Comparison of ENCODE assay signal across 8 mouse cellular contexts in genomic region chr17:50735382-50735954, GRCm38 (mm10).
DNase-seq lines count a peak whose midpoint lies in the region; ATAC-seq and TF ChIP-seq lines count a peak whose summit lies in the region.

No protein-coding gene starts in this region.

- peak overlapping the region; percentile 36 for H3K27ac ChIP-seq in spleen, adult 2 months (ENCODE audit: insufficient read depth, low read length)

- H3K36me3 ChIP-seq in spleen, adult 2 months (ENCODE audit: control insufficient read depth, insufficient read depth, low read length), result peaks cover 9% of the 10 kb centered on the region

- H3K27me3 ChIP-seq in spleen, adult 2 months (ENCODE audit: control insufficient read depth, insufficient read depth, low read length), result no peaks in the 10 kb centered on the region

- no peak for TF ChIP-seq POLR2A in spleen, adult 2 months (IDR thresholded peaks at IDR 0.05; ENCODE audit: low read depth, low read length)

- no peak for ATAC-seq in cerebellum, adult (ENCODE audit: insufficient number of reproducible peaks, low FRiP score, low TSS enrichment)
- ATAC-seq in hematopoietic stem cell, adult 5-6 weeks (replicated peaks in 1 of 2; ENCODE audit: insufficient read depth in 1 of 2, low FRiP score in 2 of 2, low TSS enrichment in 1 of 2, low read depth in 1 of 2, poor library complexity in 2 of 2, severe bottlenecking in 2 of 2), result peak; percentile 71 to 79

- no peak overlapping the region for H3K4me3 ChIP-seq in spleen, adult 2 months (ENCODE audit: extremely low read depth, insufficient read depth, insufficient read length)

- peak; percentile 17 for DNase-seq in cerebellum, adult 9-10 months
- no peak for DNase-seq in spleen, adult 2 months (ENCODE audit: low read depth in 1 of 2, low spot score in 2 of 2)
- no peak for DNase-seq in spleen, adult 18-20 months
- peak; percentile 29 for DNase-seq in telencephalon, adult 2 months (ENCODE audit: low read depth, low spot score)
- DNase-seq in urinary bladder, adult 2 months (ENCODE audit: low spot score), result no peak
- no peak for DNase-seq in adrenal gland, postnatal 25 days

- 64% methylated on average over 4 of the region's 4 CpGs for WGBS in spleen, adult 2 months

- peaks cover 10% of the 10 kb centered on the region; the same call in 1 of the 2 replicates for H3K4me1 ChIP-seq in spleen, adult 2 months (ENCODE audit: control insufficient read depth, insufficient read depth, insufficient read length)

- TF ChIP-seq CTCF in spleen, adult 2 months (IDR thresholded peaks at IDR 0.05; ENCODE audit: extremely low read depth, insufficient read depth, insufficient read length, insufficient replicate concordance), result no peak

Comparison
In these comparisons a context has a peak if more than half of its experiments do, and no peak if none do; other contexts are left out.
1. DNase-seq: peak in cerebellum, adult 9-10 months (single experiment) and telencephalon, adult 2 months (single experiment); none in spleen, adult 2 months (0 of 2), spleen, adult 18-20 months (0 of 2), urinary bladder, adult 2 months (single experiment) and adrenal gland, postnatal 25 days (single experiment).